Mouse (Mus musculus): Measurements from ENCODE around the gene Pacs2. TPM values are rescaled to one million over a fixed set of nuclear protein-coding genes. Genes with fewer than 3 reads are reported as not detected.

Pacs2 gene
- polyA plus RNA-seq, 1 experiment, result 33.7 TPM

GRCm38 (mm10) chr12:113041481-113042439 is 27.5 kb downstream of the Pacs2 start:
- TF ChIP-seq POLR2A (IDR thresholded peaks at IDR 0.05; ENCODE audit: borderline replicate concordance, control insufficient read depth, low read depth, low read length), result no peak
- no peak for TF ChIP-seq CTCF (IDR thresholded peaks at IDR 0.05; ENCODE audit: control insufficient read depth, insufficient read depth, low read length)
- no peak overlapping the region for H3K27ac ChIP-seq (ENCODE audit: control insufficient read depth, insufficient read depth, low read depth, low read length, poor library complexity)
- no peak overlapping the region for H3K4me3 ChIP-seq (replicated peaks; ENCODE audit: control insufficient read depth, low read depth, low read length)
- H3K4me1 ChIP-seq (ENCODE audit: control insufficient read depth, insufficient read depth, low read length), result peaks cover 6% of the 10 kb centered on the region; the same call in 1 of the 2 replicates
- WGBS, result 65% methylated on average over 15 of the region's 15 CpGs

- TF ChIP-seq POLR2A (IDR thresholded peaks at IDR 0.05; ENCODE audit: borderline replicate concordance, control insufficient read depth, low read depth, low read length) (no peak), CTCF (IDR thresholded peaks at IDR 0.05; ENCODE audit: control insufficient read depth, insufficient read depth, low read length) (no peak)
- Histone ChIP-seq H3K4me1 (ENCODE audit: control insufficient read depth, insufficient read depth, low read length) (peaks cover 6% of the 10 kb centered on the region; the same call in 1 of the 2 replicates), H3K27ac (ENCODE audit: control insufficient read depth, insufficient read depth, low read depth, low read length, poor library complexity) (no peak overlapping the region), H3K4me3 (replicated peaks; ENCODE audit: control insufficient read depth, low read depth, low read length) (no peak overlapping the region)
- 38% methylated on average over 2 of the region's 2 CpGs for WGBS
Measured at GRCm38 (mm10) chr12:113042543-113042942, 28.2 kb downstream of the Pacs2 start.

GRCm38 (mm10) chr12:113044916-113045677 is 30.8 kb downstream of the Pacs2 start:
- no peak overlapping the region for H3K4me3 ChIP-seq (replicated peaks; ENCODE audit: control insufficient read depth, low read depth, low read length)
- TF ChIP-seq CTCF (IDR thresholded peaks at IDR 0.05; ENCODE audit: control insufficient read depth, insufficient read depth, low read length), result peak; percentile 32; the same call in 1 of the 2 replicates
- TF ChIP-seq POLR2A (IDR thresholded peaks at IDR 0.05; ENCODE audit: borderline replicate concordance, control insufficient read depth, low read depth, low read length), result no peak
- peaks cover 6% of the 10 kb centered on the region; the same call in 1 of the 2 replicates for H3K4me1 ChIP-seq (ENCODE audit: control insufficient read depth, insufficient read depth, low read length)
- no peak overlapping the region for H3K27ac ChIP-seq (ENCODE audit: control insufficient read depth, insufficient read depth, low read depth, low read length, poor library complexity)
- 76% methylated on average over 3 of the region's 3 CpGs for WGBS

GRCm38 (mm10) chr12:113046861-113047260 is 32.6 kb downstream of the Pacs2 start:
- H3K27ac ChIP-seq (ENCODE audit: control insufficient read depth, insufficient read depth, low read depth, low read length, poor library complexity), result no peak overlapping the region
- H3K4me3 ChIP-seq (replicated peaks; ENCODE audit: control insufficient read depth, low read depth, low read length), result no peak overlapping the region
- TF ChIP-seq CTCF (IDR thresholded peaks at IDR 0.05; ENCODE audit: control insufficient read depth, insufficient read depth, low read length), result no peak
- no peak for TF ChIP-seq POLR2A (IDR thresholded peaks at IDR 0.05; ENCODE audit: borderline replicate concordance, control insufficient read depth, low read depth, low read length)
- WGBS, result 11% methylated on average over 15 of the region's 15 CpGs
- H3K4me1 ChIP-seq (ENCODE audit: control insufficient read depth, insufficient read depth, low read length), result peaks cover 4% of the 10 kb centered on the region; the same call in 1 of the 2 replicates

GRCm38 (mm10) chr12:113048103-113048502 is 33.8 kb downstream of the Pacs2 start:
- Histone ChIP-seq H3K27ac (ENCODE audit: control insufficient read depth, insufficient read depth, low read depth, low read length, poor library complexity) (no peak overlapping the region), H3K4me1 (ENCODE audit: control insufficient read depth, insufficient read depth, low read length) (peaks cover 4% of the 10 kb centered on the region; the same call in 1 of the 2 replicates), H3K4me3 (replicated peaks; ENCODE audit: control insufficient read depth, low read depth, low read length) (no peak overlapping the region)
- TF ChIP-seq CTCF (IDR thresholded peaks at IDR 0.05; ENCODE audit: control insufficient read depth, insufficient read depth, low read length) (no peak), POLR2A (IDR thresholded peaks at IDR 0.05; ENCODE audit: borderline replicate concordance, control insufficient read depth, low read depth, low read length) (no peak)
- WGBS, result 90% methylated on average over 5 of the region's 5 CpGs

GRCm38 (mm10) chr12:113049836-113050235 is 35.5 kb downstream of the Pacs2 start:
- no peak overlapping the region for H3K4me3 ChIP-seq (replicated peaks; ENCODE audit: control insufficient read depth, low read depth, low read length)
- TF ChIP-seq CTCF (IDR thresholded peaks at IDR 0.05; ENCODE audit: control insufficient read depth, insufficient read depth, low read length) (no peak), POLR2A (IDR thresholded peaks at IDR 0.05; ENCODE audit: borderline replicate concordance, control insufficient read depth, low read depth, low read length) (no peak)
- H3K4me1 ChIP-seq (ENCODE audit: control insufficient read depth, insufficient read depth, low read length), result peaks cover 2% of the 10 kb centered on the region; the same call in 1 of the 2 replicates
- H3K27ac ChIP-seq (ENCODE audit: control insufficient read depth, insufficient read depth, low read depth, low read length, poor library complexity), result 0 out of 2 replicates have a peak overlapping the region, but pooled peaks have one; percentile 11
- 30% methylated on average over 9 of the region's 9 CpGs for WGBS

- no peak overlapping the region for H3K4me3 ChIP-seq (replicated peaks; ENCODE audit: control insufficient read depth, low read depth, low read length)
- WGBS, result 87% methylated on average over 12 of the region's 12 CpGs
- no peak overlapping the region for H3K27ac ChIP-seq (ENCODE audit: control insufficient read depth, insufficient read depth, low read depth, low read length, poor library complexity)
- TF ChIP-seq POLR2A (IDR thresholded peaks at IDR 0.05; ENCODE audit: borderline replicate concordance, control insufficient read depth, low read depth, low read length) (no peak), CTCF (IDR thresholded peaks at IDR 0.05; ENCODE audit: control insufficient read depth, insufficient read depth, low read length) (no peak)
- H3K4me1 ChIP-seq (ENCODE audit: control insufficient read depth, insufficient read depth, low read length), result no peaks in the 10 kb centered on the region; the same call in 1 of the 2 replicates
Measured at GRCm38 (mm10) chr12:113050671-113051070, 36.4 kb downstream of the Pacs2 start.
